Mouse (Mus musculus): Measurements from ENCODE around the gene Filip1. TPM values are rescaled to one million over a fixed set of nuclear protein-coding genes. Genes with fewer than 3 reads are reported as not detected.

The Filip1 gene
- polyA plus RNA-seq, 1 experiment from 2014 or later: 3.6 TPM

GRCm38 (mm10) chr9:79977549-79977971 lies 35.1 kb downstream of the Filip1 start:
- Histone ChIP-seq H3K9ac (no peak overlapping the region), H3K36me3 (replicated peaks) (no peaks in the 10 kb centered on the region), H3K4me3 (peak overlapping the region; percentile 20; the same call in 1 of the 2 replicates), H3K27ac (no peak overlapping the region), H3K4me2 (peak overlapping the region; percentile 40), H3K4me1 (peaks cover 7% of the 10 kb centered on the region), H3K9me3 (no peaks in the 10 kb centered on the region), H3K27me3 (replicated peaks) (no peaks in the 10 kb centered on the region)
- no peak for ATAC-seq (replicated peaks)
- 15% methylated on average over 13 of the region's 13 CpGs for WGBS

DNA sequence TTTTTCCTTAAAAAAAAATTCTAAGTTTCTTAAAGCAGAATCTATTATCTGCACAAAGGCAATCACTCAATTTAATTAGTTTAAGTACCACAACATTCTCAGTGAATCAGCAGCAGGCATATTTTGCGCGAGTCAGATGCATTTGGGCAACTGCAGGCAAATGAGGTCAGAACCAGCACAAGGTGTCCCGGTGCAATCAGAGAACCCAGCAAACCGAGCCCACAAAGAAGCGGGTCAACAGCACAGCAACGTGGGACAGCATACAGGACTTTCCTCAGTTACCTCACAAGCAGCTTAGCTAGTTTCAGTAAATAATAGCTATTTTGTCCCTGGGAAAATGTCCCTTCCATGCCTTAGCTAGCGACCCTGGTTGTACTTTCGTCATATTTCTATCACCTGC lies 35.9 kb downstream of the Filip1 start:
- Histone ChIP-seq H3K27ac (no peak overlapping the region), H3K4me1 (peaks cover 7% of the 10 kb centered on the region), H3K4me2 (no peak overlapping the region), H3K9ac (no peak overlapping the region), H3K4me3 (no peak overlapping the region), H3K36me3 (replicated peaks) (no peaks in the 10 kb centered on the region), H3K27me3 (replicated peaks) (no peaks in the 10 kb centered on the region), H3K9me3 (no peaks in the 10 kb centered on the region)
- ATAC-seq (replicated peaks): no peak
- 70% methylated on average over 8 of the region's 8 CpGs for WGBS

GRCm38 (mm10) chr9:79975121-79975520 lies 37.5 kb downstream of the Filip1 start:
- H3K4me3 ChIP-seq: no peak overlapping the region
- no peak overlapping the region for H3K9ac ChIP-seq
- H3K27ac ChIP-seq: no peak overlapping the region
- no peaks in the 10 kb centered on the region for H3K36me3 ChIP-seq (replicated peaks)
- H3K27me3 ChIP-seq (replicated peaks): no peaks in the 10 kb centered on the region
- ATAC-seq (replicated peaks): no peak
- H3K9me3 ChIP-seq: no peaks in the 10 kb centered on the region
- H3K4me1 ChIP-seq: peaks cover 7% of the 10 kb centered on the region
- 77% methylated on average over 5 of the region's 5 CpGs for WGBS
- H3K4me2 ChIP-seq: no peak overlapping the region

- no peaks in the 10 kb centered on the region for H3K27me3 ChIP-seq (replicated peaks)
- no peaks in the 10 kb centered on the region for H3K36me3 ChIP-seq (replicated peaks)
- no peak overlapping the region for H3K4me2 ChIP-seq
- no peak overlapping the region for H3K27ac ChIP-seq
- no peak for ATAC-seq (replicated peaks)
- no peak overlapping the region for H3K9ac ChIP-seq
- H3K4me1 ChIP-seq: peaks cover 7% of the 10 kb centered on the region
- WGBS: 92% methylated on average over 8 of the region's 8 CpGs
- H3K4me3 ChIP-seq: no peak overlapping the region
- no peaks in the 10 kb centered on the region for H3K9me3 ChIP-seq
Observed at GRCm38 (mm10) chr9:79973582-79973981, 39.1 kb downstream of the Filip1 start.

- Histone ChIP-seq H3K9ac (no peak overlapping the region), H3K4me1 (peaks cover 5% of the 10 kb centered on the region), H3K4me3 (no peak overlapping the region), H3K4me2 (no peak overlapping the region), H3K27ac (no peak overlapping the region), H3K27me3 (replicated peaks) (no peaks in the 10 kb centered on the region), H3K9me3 (no peaks in the 10 kb centered on the region), H3K36me3 (replicated peaks) (no peaks in the 10 kb centered on the region)
- 88% methylated on average over 6 of the region's 6 CpGs for WGBS
- no peak for ATAC-seq (replicated peaks)
Observed at GRCm38 (mm10) chr9:79972705-79973104, 39.9 kb downstream of the Filip1 start.

DNA sequence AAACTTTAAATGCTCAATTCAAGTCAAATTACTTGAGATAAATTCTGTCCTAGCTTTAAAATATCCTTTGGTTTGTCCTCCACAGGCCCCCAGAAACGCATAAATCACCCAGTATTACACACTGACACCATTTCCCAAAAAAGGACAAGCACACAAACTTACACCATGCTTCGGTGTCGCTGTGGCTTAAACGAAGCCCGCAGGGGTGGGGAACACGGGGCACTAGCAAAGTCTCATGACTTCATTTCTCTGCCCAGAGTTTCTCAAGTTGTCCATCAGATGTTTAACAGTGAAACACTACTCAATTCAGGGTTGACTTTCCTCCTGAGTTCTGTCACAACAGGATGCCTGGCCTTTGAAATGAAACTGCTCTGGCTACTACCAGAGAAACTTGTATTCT lies 41.0 kb downstream of the Filip1 start:
- no peaks in the 10 kb centered on the region for H3K4me1 ChIP-seq
- no peak overlapping the region for H3K9ac ChIP-seq
- no peak overlapping the region for H3K27ac ChIP-seq
- no peak overlapping the region for H3K4me3 ChIP-seq
- no peaks in the 10 kb centered on the region for H3K9me3 ChIP-seq
- no peaks in the 10 kb centered on the region for H3K27me3 ChIP-seq (replicated peaks)
- H3K4me2 ChIP-seq: no peak overlapping the region
- no peaks in the 10 kb centered on the region for H3K36me3 ChIP-seq (replicated peaks)
- WGBS: 83% methylated on average over 6 of the region's 6 CpGs
- no peak for ATAC-seq (replicated peaks)

- WGBS: 73% methylated on average over 8 of the region's 8 CpGs
Observed at GRCm38 (mm10) chr9:79970659-79971118, 42.0 kb downstream of the Filip1 start.

GRCm38 (mm10) chr9:79969544-79969943 lies 43.1 kb downstream of the Filip1 start:
- no peak for ATAC-seq (replicated peaks)
- H3K4me2 ChIP-seq: no peak overlapping the region

More at GRCm38 (mm10) chr9:79970659-79971118, 42.0 kb downstream of the Filip1 start:
- Histone ChIP-seq H3K27me3 (replicated peaks) (no peaks in the 10 kb centered on the region), H3K27ac (no peak overlapping the region), H3K4me2 (no peak overlapping the region), H3K36me3 (replicated peaks) (no peaks in the 10 kb centered on the region), H3K9ac (no peak overlapping the region), H3K4me3 (no peak overlapping the region), H3K9me3 (no peaks in the 10 kb centered on the region), H3K4me1 (no peaks in the 10 kb centered on the region)
- no peak for ATAC-seq (replicated peaks)

DNA sequence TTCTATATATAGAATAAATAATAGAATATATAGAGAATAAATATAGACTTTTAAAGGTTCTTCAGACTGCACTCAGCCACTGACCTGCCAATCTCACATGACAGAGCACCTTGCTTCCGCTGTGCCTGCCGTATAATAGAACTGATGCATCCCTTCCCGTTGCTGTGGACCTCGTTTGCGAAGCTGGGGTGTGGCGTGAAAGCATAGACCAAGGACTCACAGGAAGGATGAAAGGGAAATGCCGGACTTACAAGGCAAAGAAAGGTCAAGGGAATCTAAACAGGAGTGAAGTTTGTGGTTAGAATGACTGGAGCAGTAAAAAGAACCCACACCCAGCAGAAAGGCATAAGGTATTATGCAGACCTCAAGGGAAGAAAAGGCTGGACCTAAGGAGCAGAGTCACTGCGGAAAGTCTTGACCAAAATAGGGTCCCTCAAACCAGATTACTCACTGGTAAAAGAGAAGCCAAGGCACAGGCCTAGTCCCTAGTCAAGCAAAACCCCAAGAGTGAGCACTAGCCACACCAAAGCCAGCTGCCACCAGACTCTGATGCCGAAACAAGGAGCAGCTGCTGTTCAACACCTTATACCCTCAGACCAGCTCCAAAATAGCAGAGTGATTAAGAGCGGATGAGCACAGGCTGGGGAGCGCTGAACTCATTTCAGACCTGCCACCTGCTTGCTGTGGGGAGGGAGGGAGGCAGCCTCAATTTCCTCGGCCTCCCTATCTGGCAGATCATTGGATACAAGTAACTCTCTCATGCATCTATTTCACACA lies 45.8 kb downstream of the Filip1 start:
- Histone ChIP-seq H3K27ac (no peak overlapping the region), H3K4me3 (no peak overlapping the region), H3K27me3 (replicated peaks) (no peaks in the 10 kb centered on the region), H3K36me3 (replicated peaks) (no peaks in the 10 kb centered on the region), H3K9ac (no peak overlapping the region), H3K4me2 (no peak overlapping the region), H3K4me1 (no peaks in the 10 kb centered on the region), H3K9me3 (no peaks in the 10 kb centered on the region)
- ATAC-seq (replicated peaks): no peak
- 85% methylated on average over 12 of the region's 12 CpGs for WGBS

More at GRCm38 (mm10) chr9:79969544-79969943, 43.1 kb downstream of the Filip1 start:
- H3K9ac ChIP-seq: no peak overlapping the region
- no peak overlapping the region for H3K27ac ChIP-seq
- H3K36me3 ChIP-seq (replicated peaks): no peaks in the 10 kb centered on the region
- H3K27me3 ChIP-seq (replicated peaks): no peaks in the 10 kb centered on the region
- H3K4me1 ChIP-seq: no peaks in the 10 kb centered on the region
- WGBS: 88% methylated on average over 4 of the region's 4 CpGs
- H3K4me3 ChIP-seq: no peak overlapping the region
- no peaks in the 10 kb centered on the region for H3K9me3 ChIP-seq

- Histone ChIP-seq H3K4me3 (no peak overlapping the region), H3K4me2 (no peak overlapping the region), H3K27me3 (replicated peaks) (no peaks in the 10 kb centered on the region), H3K27ac (no peak overlapping the region), H3K9me3 (no peaks in the 10 kb centered on the region), H3K4me1 (no peaks in the 10 kb centered on the region), H3K9ac (no peak overlapping the region), H3K36me3 (replicated peaks) (no peaks in the 10 kb centered on the region)
- 89% methylated on average over 14 of the region's 14 CpGs for WGBS
- no peak for ATAC-seq (replicated peaks)
Observed at GRCm38 (mm10) chr9:79965600-79966392, 46.9 kb downstream of the Filip1 start.

DNA sequence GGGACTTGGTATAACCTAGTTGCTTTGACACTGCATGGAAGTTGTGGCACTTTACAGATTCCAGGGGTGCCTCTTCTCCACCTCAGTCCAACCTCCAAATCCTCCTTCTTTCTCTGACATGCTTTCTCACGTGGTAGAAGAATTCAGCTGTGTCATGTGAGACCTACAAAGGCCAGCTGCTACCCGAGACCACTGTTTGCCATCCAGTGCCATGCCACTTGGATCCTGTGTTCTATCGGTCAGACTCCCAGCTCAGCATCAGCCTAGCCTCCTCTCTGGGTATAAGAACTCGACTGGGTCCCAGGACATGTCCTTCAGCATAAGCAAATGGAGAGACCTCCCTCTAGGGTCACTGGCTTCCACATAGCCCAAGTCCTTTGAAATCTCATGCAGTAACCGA lies 47.6 kb downstream of the Filip1 start:
- H3K27me3 ChIP-seq (replicated peaks): no peaks in the 10 kb centered on the region
- H3K4me2 ChIP-seq: no peak overlapping the region
- no peaks in the 10 kb centered on the region for H3K36me3 ChIP-seq (replicated peaks)
- H3K9ac ChIP-seq: no peak overlapping the region
- ATAC-seq (replicated peaks): no peak
- no peak overlapping the region for H3K27ac ChIP-seq
- 81% methylated on average over 5 of the region's 5 CpGs for whole genome bisulfite sequencing
- no peaks in the 10 kb centered on the region for H3K9me3 ChIP-seq
- H3K4me3 ChIP-seq: no peak overlapping the region
- no peaks in the 10 kb centered on the region for H3K4me1 ChIP-seq

DNA sequence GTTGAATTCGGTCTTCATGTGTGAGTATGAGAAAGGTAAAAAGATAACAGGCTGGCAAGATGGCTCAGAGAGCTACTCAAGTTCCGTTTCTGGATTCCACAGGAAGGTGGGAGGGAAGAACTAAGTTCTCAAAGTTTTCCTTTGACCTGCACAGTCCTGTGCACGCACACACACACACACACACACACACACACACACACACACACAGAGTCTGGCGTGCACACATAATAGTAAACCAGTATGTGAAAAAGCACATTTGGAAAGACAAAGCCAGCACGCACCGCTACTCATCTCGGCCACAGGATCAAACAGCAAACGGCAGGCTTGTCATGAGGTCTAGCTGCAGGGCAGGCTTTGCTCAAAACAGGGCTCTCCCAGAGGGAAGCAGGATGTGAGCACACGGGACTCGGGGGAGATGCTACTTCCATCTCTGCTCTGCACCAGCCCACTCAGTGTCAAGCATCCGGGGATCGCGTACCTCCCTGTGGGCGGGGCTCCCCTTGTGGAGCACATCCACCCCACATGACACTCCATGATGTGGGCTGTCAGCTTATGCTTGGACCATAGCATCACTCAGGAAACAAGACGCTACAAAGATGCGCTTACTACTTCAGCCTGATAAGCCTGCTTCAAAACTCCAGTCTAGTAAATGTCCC lies 50.9 kb downstream of the Filip1 start:
- ATAC-seq (replicated peaks): peak; percentile 96
- Histone ChIP-seq H3K36me3 (replicated peaks) (no peaks in the 10 kb centered on the region), H3K9me3 (no peaks in the 10 kb centered on the region), H3K4me2 (peak overlapping the region; percentile 45), H3K9ac (peak overlapping the region; percentile 34; the same call in 1 of the 2 replicates), H3K27me3 (replicated peaks) (no peaks in the 10 kb centered on the region), H3K4me1 (no peaks in the 10 kb centered on the region), H3K4me3 (peak overlapping the region; percentile 31), H3K27ac (peak overlapping the region; percentile 49; the same call in 1 of the 2 replicates)
- 55% methylated on average over 16 of the region's 16 CpGs for WGBS

Measured in midbrain, embryonic 15.5 days (tissue).